Mouse (Mus musculus): ENCODE measurements around the gene Pank3.
"Not testable (repeated sequence)": the region's sequence is repeated elsewhere in the genome, so short reads cannot be mapped to it uniquely, and the experiment has no call there.

Gene Pank3

GRCm38 (mm10) chr11:35782444-35782843, 13.2 kb downstream of the Pank3 start:
- no peak for DNase-seq

- DNase-seq: peak; percentile 77
Measured at GRCm38 (mm10) chr11:35783038-35783437, 13.8 kb downstream of the Pank3 start.

- DNase-seq: no peak
Measured at GRCm38 (mm10) chr11:35784002-35784401, 14.7 kb downstream of the Pank3 start.

GRCm38 (mm10) chr11:35784537-35784936, 15.3 kb downstream of the Pank3 start:
- no peak for DNase-seq

GRCm38 (mm10) chr11:35788443-35788842, 19.2 kb downstream of the Pank3 start:
- no peak for DNase-seq

GRCm38 (mm10) chr11:35792800-35793199, 23.5 kb downstream of the Pank3 start:
- DNase-seq: not testable (repeated sequence)

- DNase-seq: no peak
Measured at GRCm38 (mm10) chr11:35797751-35798494, 28.6 kb downstream of the Pank3 start.

GRCm38 (mm10) chr11:35798495-35798820, 29.2 kb downstream of the Pank3 start:
- no peak for DNase-seq

GRCm38 (mm10) chr11:35798874-35799273, 29.6 kb downstream of the Pank3 start, which contains the start of gene Fbll1:
Fbll1 (minus strand) TSS chr11:35798884.
- peak; percentile 33 for DNase-seq

GRCm38 (mm10) chr11:35801332-35801731, 32.0 kb downstream of the Pank3 start:
- no peak for DNase-seq

GRCm38 (mm10) chr11:35811458-35811857, 42.2 kb downstream of the Pank3 start:
- no peak for DNase-seq

- no peak for DNase-seq
Measured at GRCm38 (mm10) chr11:35816316-35816715, 47.0 kb downstream of the Pank3 start.

- DNase-seq: no peak
Measured at GRCm38 (mm10) chr11:35827714-35828113, 58.4 kb downstream of the Pank3 start.

GRCm38 (mm10) chr11:35832139-35832538, 62.9 kb downstream of the Pank3 start:
- no peak for DNase-seq

GRCm38 (mm10) chr11:35833270-35833669, 64.0 kb downstream of the Pank3 start:
- DNase-seq: no peak

GRCm38 (mm10) chr11:35834022-35834760, 64.9 kb downstream of the Pank3 start, which contains the start of gene Rars:
Rars (minus strand) TSS chr11:35834506.
- peak; percentile 96 for DNase-seq

GRCm38 (mm10) chr11:35837156-35838126, 68.2 kb downstream of the Pank3 start:
- no peak for DNase-seq

- DNase-seq: peak; percentile 81
Measured at GRCm38 (mm10) chr11:35838345-35839338, 69.4 kb downstream of the Pank3 start.

GRCm38 (mm10) chr11:35840282-35840681, 71.0 kb downstream of the Pank3 start:
- DNase-seq: no peak

- not testable (repeated sequence) for DNase-seq
Measured at GRCm38 (mm10) chr11:35840806-35841205, 71.5 kb downstream of the Pank3 start.

All from kidney, adult 9 months (tissue).